Mouse (Mus musculus) kidney, adult 2 months (tissue): ENCODE results near the gene Zfp275.

Experiments
- CTCF ChIP-seq: fragments of 200-500 bp; conservative IDR thresholded peaks from 2 replicates; pipeline ENCODE4 v1.5.1; 2011; ENCODE audit warnings: low read depth, mild to moderate bottlenecking, control low read depth, low read length, moderate library complexity, mixed read lengths; ENCODE audit not compliant: insufficient read depth, insufficient read length
- POLR2A ChIP-seq: fragments of 200-500 bp; IDR thresholded peaks from one replicate; pipeline ENCODE4 v1.6.1; 2011; ENCODE audit warnings: low read depth, low read length, control low read depth

- no peak for TF ChIP-seq CTCF
- TF ChIP-seq POLR2A: no peak
These were observed 42.5 kb downstream of the Zfp275 start for GRCm38 (mm10) chrX:73384924-73385323.
